Mouse (Mus musculus) embryonic facial prominence, embryonic 10.5 days (tissue): ENCODE measurements around the gene Smim5. TPM values are rescaled to one million over a fixed set of nuclear protein-coding genes. Genes with fewer than 3 reads are reported as not detected.

ENCODE experiments used
- DNase-seq: peaks from one replicate; pipeline ENCODE4 v3.0.0-alpha.2; 2017; ENCODE audit warnings: low spot score
- H3K27ac ChIP-seq: fragments of 300-500 bp; sonication (generic); replicated peaks from 2 replicates; pipeline ENCODE4 v1.5.1; 2016; ENCODE audit warnings: mild to moderate bottlenecking
- H3K27me3 ChIP-seq: fragments of 300-500 bp; sonication (generic); replicated peaks from 2 replicates; pipeline ENCODE4 v1.6.1; 2016; ENCODE audit warnings: low read depth, mild to moderate bottlenecking; ENCODE audit not compliant: poor library complexity, severe bottlenecking
- H3K36me3 ChIP-seq: fragments of 300-500 bp; sonication (generic); replicated peaks from 2 replicates; pipeline ENCODE4 v1.6.1; 2016; ENCODE audit warnings: mild to moderate bottlenecking, moderate library complexity
- H3K4me1 ChIP-seq: fragments of 300-500 bp; sonication (generic); 2 replicates; pipeline ENCODE4 v1.6.1; 2016
- H3K4me3 ChIP-seq: fragments of 300-500 bp; sonication (generic); 2 replicates; pipeline ENCODE4 v1.5.1; 2016; ENCODE audit warnings: mild to moderate bottlenecking, moderate library complexity
- H3K9me3 ChIP-seq: fragments of 300-500 bp; sonication (generic); 2 replicates; pipeline ENCODE4 v1.6.1; 2016; ENCODE audit warnings: mild to moderate bottlenecking
- WGBS: fragments of 180-500 bp; shearing (Covaris S2); methylation state at CpG from one replicate; pipeline ENCODE4 v1.1.7; 2016; 5-methylcytosine and 5-hydroxymethylcytosine counted together
- polyA plus RNA-seq: library from polyadenylated mRNA; unstranded; fragments of >200 nt; fragmentation: Nextera tagmentation; extraction: Ambion mirVana; gene quantifications from 2 replicates; pipeline ENCODE4 v1.2.1, GENCODE M21; 2016

Gene Smim5
- polyA plus RNA-seq, 1 experiment from 2014 or later = 1.8 TPM

- Histone ChIP-seq H3K4me1 (peaks cover 68% of the 10 kb centered on the region), H3K4me3 (peak overlapping the region; percentile 36)
- 76% methylated on average over 8 of the region's 8 CpGs for WGBS
These were observed 983 bp downstream of the Smim5 start for GRCm38 (mm10) chr11:115900561-115901337.

GRCm38 (mm10) chr11:115901338-115902161 lies 1.8 kb downstream of the Smim5 start:
- Histone ChIP-seq H3K4me1 (peaks cover 75% of the 10 kb centered on the region), H3K4me3 (peak overlapping the region; percentile 13; the same call in 1 of the 2 replicates), H3K9me3 (no peaks in the 10 kb centered on the region), H3K27ac (peak overlapping the region; percentile 59), H3K36me3 (peaks cover 24% of the 10 kb centered on the region), H3K27me3 (no peaks in the 10 kb centered on the region)
- 84% methylated on average over 9 of the region's 9 CpGs for WGBS
- no peak for DNase-seq

More at GRCm38 (mm10) chr11:115900561-115901337, 983 bp downstream of the Smim5 start:
- DNase-seq = no peak
- Histone ChIP-seq H3K27ac (peak overlapping the region; percentile 59), H3K9me3 (no peaks in the 10 kb centered on the region), H3K27me3 (no peaks in the 10 kb centered on the region), H3K36me3 (peaks cover 32% of the 10 kb centered on the region)

GRCm38 (mm10) chr11:115902177-115902576 lies 2.4 kb downstream of the Smim5 start:
- peaks cover 75% of the 10 kb centered on the region for H3K4me1 ChIP-seq
- peaks cover 22% of the 10 kb centered on the region for H3K36me3 ChIP-seq
- peak overlapping the region; percentile 53 for H3K27ac ChIP-seq
- no peaks in the 10 kb centered on the region for H3K9me3 ChIP-seq
- H3K4me3 ChIP-seq = 0 out of 2 replicates have a peak overlapping the region, but pooled peaks have one; percentile 13
- H3K27me3 ChIP-seq = no peaks in the 10 kb centered on the region
- WGBS = 76% methylated on average over 5 of the region's 5 CpGs
- DNase-seq = no peak

GRCm38 (mm10) chr11:115902831-115903230 lies 3.1 kb downstream of the Smim5 start:
- Histone ChIP-seq H3K36me3 (peaks cover 18% of the 10 kb centered on the region; the same call in 1 of the 2 replicates), H3K27ac (peak overlapping the region; percentile 53), H3K27me3 (no peaks in the 10 kb centered on the region), H3K4me1 (peaks cover 75% of the 10 kb centered on the region), H3K9me3 (no peaks in the 10 kb centered on the region), H3K4me3 (no peak overlapping the region)
- WGBS = 89% methylated on average over 1 of the region's 1 CpGs
- DNase-seq = no peak

- Histone ChIP-seq H3K9me3 (no peaks in the 10 kb centered on the region), H3K27me3 (no peaks in the 10 kb centered on the region), H3K27ac (peak overlapping the region; percentile 70), H3K4me3 (no peak overlapping the region), H3K36me3 (peaks cover 25% of the 10 kb centered on the region; the same call in 1 of the 2 replicates), H3K4me1 (peaks cover 71% of the 10 kb centered on the region)
- 75% methylated on average over 11 of the region's 11 CpGs for WGBS
- no peak for DNase-seq
These were observed 3.8 kb downstream of the Smim5 start for GRCm38 (mm10) chr11:115903384-115904230.

GRCm38 (mm10) chr11:115904231-115904955 lies 4.6 kb downstream of the Smim5 start:
- Histone ChIP-seq H3K4me3 (peak overlapping the region; percentile 25; the same call in 1 of the 2 replicates), H3K4me1 (peaks cover 64% of the 10 kb centered on the region), H3K27ac (peak overlapping the region; percentile 70), H3K36me3 (peaks cover 29% of the 10 kb centered on the region; the same call in 1 of the 2 replicates), H3K27me3 (no peaks in the 10 kb centered on the region), H3K9me3 (no peaks in the 10 kb centered on the region)
- WGBS = 77% methylated on average over 8 of the region's 8 CpGs
- DNase-seq = no peak

GRCm38 (mm10) chr11:115904956-115905790 lies 5.4 kb downstream of the Smim5 start:
- H3K9me3 ChIP-seq = no peaks in the 10 kb centered on the region
- no peaks in the 10 kb centered on the region for H3K27me3 ChIP-seq
- H3K27ac ChIP-seq = peak overlapping the region; percentile 70
- 44% methylated on average over 16 of the region's 16 CpGs for WGBS
- H3K4me1 ChIP-seq = peaks cover 57% of the 10 kb centered on the region
- peak; percentile 56 for DNase-seq
- H3K4me3 ChIP-seq = peak overlapping the region; percentile 25
- H3K36me3 ChIP-seq = peaks cover 29% of the 10 kb centered on the region; the same call in 1 of the 2 replicates

GRCm38 (mm10) chr11:115906116-115906515 lies 6.3 kb downstream of the Smim5 start:
- H3K36me3 ChIP-seq = peaks cover 31% of the 10 kb centered on the region; the same call in 1 of the 2 replicates
- 0 out of 2 replicates have a peak overlapping the region, but pooled peaks have one; percentile 57 for H3K27ac ChIP-seq
- H3K4me3 ChIP-seq = no peak overlapping the region
- WGBS = 84% methylated on average over 3 of the region's 3 CpGs
- H3K9me3 ChIP-seq = no peaks in the 10 kb centered on the region
- no peak for DNase-seq
- H3K4me1 ChIP-seq = peaks cover 47% of the 10 kb centered on the region
- H3K27me3 ChIP-seq = no peaks in the 10 kb centered on the region

- H3K27me3 ChIP-seq = no peaks in the 10 kb centered on the region
- no peak overlapping the region for H3K27ac ChIP-seq
- peaks cover 34% of the 10 kb centered on the region; the same call in 1 of the 2 replicates for H3K36me3 ChIP-seq
- peaks cover 43% of the 10 kb centered on the region for H3K4me1 ChIP-seq
- no peaks in the 10 kb centered on the region for H3K9me3 ChIP-seq
- H3K4me3 ChIP-seq = no peak overlapping the region
- DNase-seq = no peak
- WGBS = 89% methylated on average over 5 of the region's 5 CpGs
These were observed 6.8 kb downstream of the Smim5 start for GRCm38 (mm10) chr11:115906521-115906920.

GRCm38 (mm10) chr11:115911134-115911561 lies 11.4 kb downstream of the Smim5 start:
- Histone ChIP-seq H3K9me3 (no peaks in the 10 kb centered on the region), H3K36me3 (peaks cover 59% of the 10 kb centered on the region), H3K4me3 (no peak overlapping the region), H3K27me3 (no peaks in the 10 kb centered on the region), H3K27ac (no peak overlapping the region), H3K4me1 (0 out of 2 replicates have a peak, but pooled peaks cover 2% of the 10 kb centered on the region)
- DNase-seq = no peak
- 95% methylated on average over 5 of the region's 5 CpGs for WGBS
